Mouse (Mus musculus) bone marrow macrophage, adult 2 months (primary cell): ENCODE measurements around the gene Tln2. TPM values are rescaled to one million over a fixed set of nuclear protein-coding genes. Genes with fewer than 3 reads are reported as not detected.

Experiments used
- H3K27ac ChIP-seq: 2 replicates; pipeline ENCODE4 v1.5.1; 2012; ENCODE audit warnings: low read depth, low read length; ENCODE audit not compliant: insufficient read depth
- H3K4me1 ChIP-seq: 2 replicates; pipeline ENCODE4 v1.6.1; 2012; ENCODE audit warnings: low read length; ENCODE audit not compliant: control insufficient read depth, insufficient read depth
- H3K4me3 ChIP-seq: 2 replicates; pipeline ENCODE4 v1.5.1; 2012; ENCODE audit warnings: mild to moderate bottlenecking, low read length, moderate library complexity; ENCODE audit not compliant: insufficient read depth
- CTCF ChIP-seq: IDR thresholded peaks from 2 replicates; pipeline ENCODE4 v1.5.1; 2012; ENCODE audit warnings: low read depth, mild to moderate bottlenecking, low read length, moderate library complexity
- POLR2A ChIP-seq: IDR thresholded peaks from 2 replicates; pipeline ENCODE4 v1.6.1; 2012; ENCODE audit warnings: mild to moderate bottlenecking, low read depth, low read length, borderline replicate concordance
- polyA plus RNA-seq: library from polyadenylated mRNA; stranded (reverse); fragments of >200 nt; gene quantifications from 2 replicates; pipeline ENCODE4 v1.2.4, GENCODE M21; 2012; ENCODE audit not compliant: missing spikeins, insufficient read depth, insufficient read length

Tln2 gene
- polyA plus RNA-seq, 1 experiment, result 0.42 TPM

- H3K4me1 ChIP-seq, result no peaks in the 10 kb centered on the region
- no peak overlapping the region for H3K27ac ChIP-seq
- TF ChIP-seq CTCF (no peak), POLR2A (no peak)
- H3K4me3 ChIP-seq, result no peak overlapping the region
These were observed 27.6 kb upstream of the Tln2 start for GRCm38 (mm10) chr9:67587111-67587510.

GRCm38 (mm10) chr9:67586489-67586888, 27.0 kb upstream of the Tln2 start:
- H3K4me3 ChIP-seq, result no peak overlapping the region
- H3K27ac ChIP-seq, result no peak overlapping the region
- TF ChIP-seq POLR2A, result no peak
- no peak for TF ChIP-seq CTCF
- H3K4me1 ChIP-seq, result no peaks in the 10 kb centered on the region

GRCm38 (mm10) chr9:67584871-67585270, 25.4 kb upstream of the Tln2 start:
- TF ChIP-seq POLR2A (no peak), CTCF (no peak)
- H3K4me3 ChIP-seq, result no peak overlapping the region
- no peak overlapping the region for H3K27ac ChIP-seq
- H3K4me1 ChIP-seq, result no peaks in the 10 kb centered on the region

GRCm38 (mm10) chr9:67581581-67582280, 22.2 kb upstream of the Tln2 start:
- Histone ChIP-seq H3K27ac (no peak overlapping the region), H3K4me3 (no peak overlapping the region), H3K4me1 (no peaks in the 10 kb centered on the region)
- TF ChIP-seq CTCF (no peak), POLR2A (no peak)

GRCm38 (mm10) chr9:67579541-67579940, 20.0 kb upstream of the Tln2 start:
- no peak overlapping the region for H3K27ac ChIP-seq
- TF ChIP-seq POLR2A, result no peak
- no peak for TF ChIP-seq CTCF

GRCm38 (mm10) chr9:67574721-67575248, 15.3 kb upstream of the Tln2 start:
- Histone ChIP-seq H3K27ac (no peak overlapping the region), H3K4me3 (no peak overlapping the region), H3K4me1 (no peaks in the 10 kb centered on the region)
- no peak for TF ChIP-seq CTCF
- no peak for TF ChIP-seq POLR2A

More at GRCm38 (mm10) chr9:67579541-67579940, 20.0 kb upstream of the Tln2 start:
- Histone ChIP-seq H3K4me1 (no peaks in the 10 kb centered on the region), H3K4me3 (no peak overlapping the region)

- no peak overlapping the region for H3K27ac ChIP-seq
These were observed 14.1 kb upstream of the Tln2 start for GRCm38 (mm10) chr9:67573683-67573979.

GRCm38 (mm10) chr9:67572790-67573682, 13.5 kb upstream of the Tln2 start:
- H3K27ac ChIP-seq, result no peak overlapping the region
- H3K4me3 ChIP-seq, result no peak overlapping the region
- TF ChIP-seq CTCF, result no peak
- no peaks in the 10 kb centered on the region for H3K4me1 ChIP-seq

More at GRCm38 (mm10) chr9:67573683-67573979, 14.1 kb upstream of the Tln2 start:
- H3K4me1 ChIP-seq, result no peaks in the 10 kb centered on the region
- no peak for TF ChIP-seq POLR2A
- TF ChIP-seq CTCF, result no peak
- no peak overlapping the region for H3K4me3 ChIP-seq

GRCm38 (mm10) chr9:67565801-67566258, 6.3 kb upstream of the Tln2 start:
- H3K27ac ChIP-seq, result no peak overlapping the region
- no peak overlapping the region for H3K4me3 ChIP-seq
- TF ChIP-seq POLR2A (no peak), CTCF (no peak)
- H3K4me1 ChIP-seq, result no peaks in the 10 kb centered on the region
